Mouse (Mus musculus) lung, embryonic 14.5 days (tissue): ENCODE results near the gene Il10ra. TPM values are rescaled to one million over a fixed set of nuclear protein-coding genes. Genes with fewer than 3 reads are reported as not detected.

Experiments
- ATAC-seq: fragments of 200-750 bp; cut with Nextera tagmentation; 2 replicates; pipeline ENCODE4 v1.8.0; 2017; ENCODE audit warnings: mild to moderate bottlenecking, moderate TSS enrichment, moderate library complexity; ENCODE audit not compliant: insufficient read depth
- DNase-seq: peaks from one replicate; pipeline ENCODE4 v3.0.0-alpha.2; 2015
- H3K27ac ChIP-seq: fragments of 300-500 bp; sonication (generic); 2 replicates; pipeline ENCODE4 v1.5.1; 2014; ENCODE audit warnings: low read depth, mild to moderate bottlenecking, moderate library complexity
- H3K27me3 ChIP-seq: fragments of 300-500 bp; sonication (generic); 2 replicates; pipeline ENCODE4 v1.6.1; 2014; ENCODE audit warnings: low read length, control low read depth; ENCODE audit not compliant: insufficient read depth
- H3K36me3 ChIP-seq: fragments of 300-500 bp; sonication (generic); 2 replicates; pipeline ENCODE4 v1.6.1; 2014; ENCODE audit warnings: control low read depth; ENCODE audit not compliant: insufficient read depth
- H3K4me1 ChIP-seq: fragments of 300-500 bp; sonication (generic); 2 replicates; pipeline ENCODE4 v1.6.1; 2014; ENCODE audit warnings: antibody characterized with exemption, control low read depth; ENCODE audit not compliant: insufficient read depth
- H3K4me2 ChIP-seq: fragments of 300-500 bp; sonication (generic); 2 replicates; pipeline ENCODE4 v1.6.1; 2014; ENCODE audit warnings: mild to moderate bottlenecking
- H3K4me3 ChIP-seq: fragments of 300-500 bp; sonication (generic); 2 replicates; pipeline ENCODE4 v1.5.1; 2014; ENCODE audit warnings: low read depth, low read length
- H3K9ac ChIP-seq: fragments of 300-500 bp; sonication (generic); 2 replicates; pipeline ENCODE4 v1.6.1; 2014
- H3K9me3 ChIP-seq: fragments of 300-500 bp; sonication (generic); 2 replicates; pipeline ENCODE4 v1.6.1; 2016; ENCODE audit warnings: low read depth, low read length, control low read depth
- CTCF ChIP-seq: IDR thresholded peaks from 2 replicates; pipeline ENCODE4 v1.5.1; 2016; ENCODE audit warnings: antibody characterized with exemption, low read depth
- WGBS: fragments of 180-500 bp; shearing (Covaris S2); extraction: QIAGEN DNeasy Blood & Tissue Kit; methylation state at CpG from one replicate; pipeline ENCODE4 v1.1.7; 2014; 5-methylcytosine and 5-hydroxymethylcytosine counted together
- polyA plus RNA-seq: library from polyadenylated mRNA; unstranded; fragments of >200 nt; fragmentation: Nextera tagmentation; extraction: Ambion mirVana; gene quantifications from 2 replicates; pipeline ENCODE4 v1.2.1, GENCODE M21; 2014

Gene Il10ra
- polyA plus RNA-seq, 1 experiment from 2014 or later: 0.63 TPM

- Histone ChIP-seq H3K27me3 (no peaks in the 10 kb centered on the region), H3K4me3 (no peak overlapping the region), H3K27ac (no peak overlapping the region), H3K4me1 (no peaks in the 10 kb centered on the region), H3K4me2 (no peak overlapping the region), H3K36me3 (no peaks in the 10 kb centered on the region), H3K9me3 (no peaks in the 10 kb centered on the region), H3K9ac (no peak overlapping the region)
- 84% methylated on average over 7 of the region's 7 CpGs for WGBS
- no peak for DNase-seq
- ATAC-seq: no peak
- no peak for TF ChIP-seq CTCF
Measured at GRCm38 (mm10) chr9:45250306-45250705, 18.6 kb downstream of the Il10ra start.

GRCm38 (mm10) chr9:45247536-45247935, 21.4 kb downstream of the Il10ra start:
- TF ChIP-seq CTCF: no peak

GRCm38 (mm10) chr9:45246060-45246459, 22.9 kb downstream of the Il10ra start:
- H3K4me3 ChIP-seq: no peak overlapping the region
- no peaks in the 10 kb centered on the region for H3K27me3 ChIP-seq
- no peak overlapping the region for H3K27ac ChIP-seq
- ATAC-seq: no peak
- no peaks in the 10 kb centered on the region for H3K36me3 ChIP-seq
- WGBS: 78% methylated on average over 6 of the region's 6 CpGs
- no peak for DNase-seq
- H3K9ac ChIP-seq: no peak overlapping the region
- H3K4me1 ChIP-seq: no peaks in the 10 kb centered on the region
- no peaks in the 10 kb centered on the region for H3K9me3 ChIP-seq
- no peak for TF ChIP-seq CTCF
- H3K4me2 ChIP-seq: no peak overlapping the region

More at GRCm38 (mm10) chr9:45247536-45247935, 21.4 kb downstream of the Il10ra start:
- DNase-seq (no peak), ATAC-seq (no peak)
- H3K27me3 ChIP-seq: no peaks in the 10 kb centered on the region
- H3K4me1 ChIP-seq: no peaks in the 10 kb centered on the region
- H3K9me3 ChIP-seq: no peaks in the 10 kb centered on the region
- 59% methylated on average over 2 of the region's 2 CpGs for WGBS
- no peak overlapping the region for H3K9ac ChIP-seq
- H3K4me3 ChIP-seq: no peak overlapping the region
- no peaks in the 10 kb centered on the region for H3K36me3 ChIP-seq
- no peak overlapping the region for H3K27ac ChIP-seq
- H3K4me2 ChIP-seq: no peak overlapping the region

- Histone ChIP-seq H3K4me2 (no peak overlapping the region), H3K9me3 (no peaks in the 10 kb centered on the region), H3K9ac (no peak overlapping the region), H3K27me3 (no peaks in the 10 kb centered on the region), H3K27ac (no peak overlapping the region), H3K4me1 (no peaks in the 10 kb centered on the region), H3K36me3 (no peaks in the 10 kb centered on the region), H3K4me3 (no peak overlapping the region)
- 63% methylated on average over 1 of the region's 1 CpGs for WGBS
- DNase-seq: no peak
- no peak for ATAC-seq
- TF ChIP-seq CTCF: no peak
Measured at GRCm38 (mm10) chr9:45245432-45245831, 23.5 kb downstream of the Il10ra start.

GRCm38 (mm10) chr9:45241397-45241796, 27.6 kb downstream of the Il10ra start:
- Histone ChIP-seq H3K4me3 (no peak overlapping the region), H3K9me3 (no peaks in the 10 kb centered on the region), H3K4me2 (no peak overlapping the region), H3K27me3 (no peaks in the 10 kb centered on the region), H3K4me1 (no peaks in the 10 kb centered on the region), H3K36me3 (no peaks in the 10 kb centered on the region), H3K9ac (no peak overlapping the region), H3K27ac (no peak overlapping the region)
- no peak for ATAC-seq
- DNase-seq: no peak
- TF ChIP-seq CTCF: no peak
- 61% methylated on average over 5 of the region's 5 CpGs for WGBS

GRCm38 (mm10) chr9:45236744-45237143, 32.2 kb downstream of the Il10ra start:
- no peaks in the 10 kb centered on the region for H3K4me1 ChIP-seq
- DNase-seq (no peak), ATAC-seq (no peak)
- 37% methylated on average over 7 of the region's 7 CpGs for WGBS
- no peak for TF ChIP-seq CTCF
- H3K36me3 ChIP-seq: no peaks in the 10 kb centered on the region
- H3K27ac ChIP-seq: no peak overlapping the region
- H3K9ac ChIP-seq: no peak overlapping the region
- H3K4me2 ChIP-seq: no peak overlapping the region
- H3K27me3 ChIP-seq: no peaks in the 10 kb centered on the region
- no peak overlapping the region for H3K4me3 ChIP-seq
- H3K9me3 ChIP-seq: no peaks in the 10 kb centered on the region

- TF ChIP-seq CTCF: no peak
- WGBS: 34% methylated on average over 6 of the region's 6 CpGs
- ATAC-seq (peak; percentile 31; the same call in 1 of the 2 replicates), DNase-seq (peak; percentile 73)
- Histone ChIP-seq H3K9me3 (no peaks in the 10 kb centered on the region), H3K4me1 (no peaks in the 10 kb centered on the region), H3K27ac (no peak overlapping the region), H3K27me3 (no peaks in the 10 kb centered on the region), H3K4me2 (no peak overlapping the region), H3K4me3 (no peak overlapping the region), H3K36me3 (no peaks in the 10 kb centered on the region), H3K9ac (no peak overlapping the region)
Measured at GRCm38 (mm10) chr9:45235668-45236227, 33.2 kb downstream of the Il10ra start.
